Mouse (Mus musculus) forebrain, embryonic 12.5 days (tissue): ENCODE measurements around the gene Pdrg1. TPM values are rescaled to one million over a fixed set of nuclear protein-coding genes. Genes with fewer than 3 reads are reported as not detected.

Experiments used
- ATAC-seq: fragments of 200-750 bp; cut with Nextera tagmentation; 2 replicates; pipeline ENCODE4 v1.8.0; 2017; ENCODE audit warnings: moderate TSS enrichment; ENCODE audit not compliant: low FRiP score
- H3K27ac ChIP-seq: fragments of 300-500 bp; sonication (generic); 2 replicates; pipeline ENCODE4 v1.5.1; 2016; ENCODE audit warnings: mild to moderate bottlenecking
- H3K27me3 ChIP-seq: fragments of 300-500 bp; sonication (generic); 2 replicates; pipeline ENCODE4 v1.6.1; 2016; ENCODE audit warnings: mild to moderate bottlenecking
- H3K36me3 ChIP-seq: fragments of 300-500 bp; sonication (generic); replicated peaks from 2 replicates; pipeline ENCODE4 v1.6.1; 2016; ENCODE audit warnings: mild to moderate bottlenecking
- H3K4me1 ChIP-seq: fragments of 300-500 bp; sonication (generic); 2 replicates; pipeline ENCODE4 v1.6.1; 2016
- H3K4me2 ChIP-seq: fragments of 300-500 bp; sonication (generic); 2 replicates; pipeline ENCODE4 v1.6.1; 2016; ENCODE audit warnings: mild to moderate bottlenecking, moderate library complexity
- H3K4me3 ChIP-seq: fragments of 300-500 bp; sonication (generic); replicated peaks from 2 replicates; pipeline ENCODE4 v1.5.1; 2016; ENCODE audit warnings: mild to moderate bottlenecking
- H3K9ac ChIP-seq: fragments of 300-500 bp; sonication (generic); 2 replicates; pipeline ENCODE4 v1.6.1; 2016; ENCODE audit warnings: mild to moderate bottlenecking
- H3K9me3 ChIP-seq: fragments of 300-500 bp; sonication (generic); 2 replicates; pipeline ENCODE4 v1.6.1; 2016
- WGBS: fragments of 180-500 bp; shearing (Covaris S2); methylation state at CpG from one replicate; pipeline ENCODE4 v1.1.7; 2016; 5-methylcytosine and 5-hydroxymethylcytosine counted together
- polyA plus RNA-seq: library from polyadenylated mRNA; unstranded; fragments of >200 nt; fragmentation: Nextera tagmentation; extraction: Ambion mirVana; gene quantifications from 2 replicates; pipeline ENCODE4 v1.2.1, GENCODE M21; 2016

The Pdrg1 gene
- 109 and 119 TPM in 2 replicates for polyA plus RNA-seq

GRCm38 (mm10) chr2:153014758-153015593 lies at the start of gene Pdrg1:
TSS of gene Pdrg1 (minus strand) at chr2:153015427.
- no peak within 1 kb of the TSS for H3K27ac ChIP-seq
- H3K4me3 ChIP-seq = peak within 1 kb of the TSS; percentile 86
- H3K9me3 ChIP-seq = no peaks in the 10 kb centered on the region
- H3K27me3 ChIP-seq = peaks cover 12% of the 10 kb centered on the region
- peak within 1 kb of the TSS; percentile 90 for H3K9ac ChIP-seq
- ATAC-seq = peak; percentile 96
- peaks cover 24% of the 10 kb centered on the region for H3K36me3 ChIP-seq
- WGBS = 2% methylated on average over 54 of the region's 54 CpGs
- H3K4me1 ChIP-seq = peaks cover 10% of the 10 kb centered on the region
- H3K4me2 ChIP-seq = peak within 1 kb of the TSS; percentile 98

- Histone ChIP-seq H3K9me3 (no peaks in the 10 kb centered on the region), H3K4me2 (no peak overlapping the region), H3K27me3 (peaks cover 33% of the 10 kb centered on the region), H3K4me1 (peaks cover 4% of the 10 kb centered on the region; the same call in 1 of the 2 replicates), H3K9ac (no peak overlapping the region), H3K27ac (no peak overlapping the region), H3K36me3 (no peaks in the 10 kb centered on the region), H3K4me3 (no peak overlapping the region)
- 68% methylated on average over 9 of the region's 9 CpGs for WGBS
- no peak for ATAC-seq
These were observed 49.2 kb upstream of the Pdrg1 start for GRCm38 (mm10) chr2:153064190-153064970.

- H3K27me3 ChIP-seq = peaks cover 27% of the 10 kb centered on the region
- ATAC-seq = no peak
- H3K36me3 ChIP-seq = no peaks in the 10 kb centered on the region
- no peak overlapping the region for H3K4me3 ChIP-seq
- H3K4me1 ChIP-seq = peaks cover 4% of the 10 kb centered on the region; the same call in 1 of the 2 replicates
- no peak overlapping the region for H3K27ac ChIP-seq
- 49% methylated on average over 3 of the region's 3 CpGs for WGBS
- no peak overlapping the region for H3K9ac ChIP-seq
- no peak overlapping the region for H3K4me2 ChIP-seq
- H3K9me3 ChIP-seq = no peaks in the 10 kb centered on the region
These were observed 48.2 kb upstream of the Pdrg1 start for GRCm38 (mm10) chr2:153063394-153063793.

- Histone ChIP-seq H3K36me3 (0 out of 2 replicates have a peak, but pooled peaks cover under 1% of the 10 kb centered on the region), H3K4me2 (no peak overlapping the region), H3K9ac (no peak overlapping the region), H3K4me1 (peaks cover 4% of the 10 kb centered on the region; the same call in 1 of the 2 replicates), H3K4me3 (no peak overlapping the region), H3K27ac (no peak overlapping the region), H3K9me3 (no peaks in the 10 kb centered on the region), H3K27me3 (0 out of 2 replicates have a peak, but pooled peaks cover 2% of the 10 kb centered on the region)
- 90% methylated on average over 7 of the region's 7 CpGs for WGBS
- no peak for ATAC-seq
These were observed 45.0 kb upstream of the Pdrg1 start for GRCm38 (mm10) chr2:153060216-153060615.

GRCm38 (mm10) chr2:153058365-153058764 lies 43.1 kb upstream of the Pdrg1 start:
- no peak overlapping the region for H3K27ac ChIP-seq
- H3K4me1 ChIP-seq = 0 out of 2 replicates have a peak, but pooled peaks cover under 1% of the 10 kb centered on the region
- no peak overlapping the region for H3K9ac ChIP-seq
- WGBS = 63% methylated on average over 4 of the region's 4 CpGs
- peaks cover 9% of the 10 kb centered on the region; the same call in 1 of the 2 replicates for H3K36me3 ChIP-seq
- no peak for ATAC-seq
- H3K4me3 ChIP-seq = no peak overlapping the region
- H3K27me3 ChIP-seq = peaks cover 20% of the 10 kb centered on the region
- H3K4me2 ChIP-seq = no peak overlapping the region
- no peaks in the 10 kb centered on the region for H3K9me3 ChIP-seq

- no peaks in the 10 kb centered on the region for H3K9me3 ChIP-seq
- 0 out of 2 replicates have a peak, but pooled peaks cover 5% of the 10 kb centered on the region for H3K4me1 ChIP-seq
- 56% methylated on average over 6 of the region's 6 CpGs for whole genome bisulfite sequencing
- no peak overlapping the region for H3K27ac ChIP-seq
- H3K36me3 ChIP-seq = peaks cover 9% of the 10 kb centered on the region; the same call in 1 of the 2 replicates
- no peak overlapping the region for H3K4me3 ChIP-seq
- no peak overlapping the region for H3K9ac ChIP-seq
- H3K4me2 ChIP-seq = no peak overlapping the region
- ATAC-seq = no peak
- peaks cover 46% of the 10 kb centered on the region for H3K27me3 ChIP-seq
These were observed 40.2 kb upstream of the Pdrg1 start for GRCm38 (mm10) chr2:153055270-153055920.

- Histone ChIP-seq H3K4me3 (no peak overlapping the region), H3K36me3 (peaks cover 9% of the 10 kb centered on the region; the same call in 1 of the 2 replicates), H3K9ac (no peak overlapping the region), H3K4me2 (no peak overlapping the region), H3K4me1 (peaks cover 13% of the 10 kb centered on the region), H3K9me3 (no peaks in the 10 kb centered on the region), H3K27me3 (peaks cover 53% of the 10 kb centered on the region), H3K27ac (no peak overlapping the region)
- no peak for ATAC-seq
- WGBS = 90% methylated on average over 8 of the region's 8 CpGs
These were observed 38.7 kb upstream of the Pdrg1 start for GRCm38 (mm10) chr2:153053896-153054295.

- ATAC-seq = no peak
- H3K4me2 ChIP-seq = no peak overlapping the region; the same call in 1 of the 2 replicates
These were observed 37.6 kb upstream of the Pdrg1 start for GRCm38 (mm10) chr2:153052700-153053351.

GRCm38 (mm10) chr2:153051537-153051936 lies 36.3 kb upstream of the Pdrg1 start:
- Histone ChIP-seq H3K9ac (no peak overlapping the region), H3K36me3 (peaks cover 9% of the 10 kb centered on the region; the same call in 1 of the 2 replicates), H3K27ac (no peak overlapping the region), H3K4me3 (no peak overlapping the region), H3K4me2 (no peak overlapping the region), H3K9me3 (no peaks in the 10 kb centered on the region), H3K27me3 (peaks cover 53% of the 10 kb centered on the region), H3K4me1 (peaks cover 16% of the 10 kb centered on the region)
- 78% methylated on average over 9 of the region's 9 CpGs for WGBS
- ATAC-seq = no peak

More at GRCm38 (mm10) chr2:153052700-153053351, 37.6 kb upstream of the Pdrg1 start:
- Histone ChIP-seq H3K27me3 (peaks cover 53% of the 10 kb centered on the region), H3K9me3 (no peaks in the 10 kb centered on the region), H3K27ac (no peak overlapping the region), H3K4me1 (peaks cover 13% of the 10 kb centered on the region), H3K4me3 (no peak overlapping the region; the same call in 1 of the 2 replicates), H3K36me3 (peaks cover 9% of the 10 kb centered on the region; the same call in 1 of the 2 replicates), H3K9ac (no peak overlapping the region)
- 11% methylated on average over 28 of the region's 30 CpGs for WGBS

GRCm38 (mm10) chr2:153051095-153051494 lies 35.9 kb upstream of the Pdrg1 start:
- H3K4me2 ChIP-seq = no peak overlapping the region
- H3K27me3 ChIP-seq = peaks cover 56% of the 10 kb centered on the region
- 80% methylated on average over 6 of the region's 6 CpGs for WGBS
- no peaks in the 10 kb centered on the region for H3K9me3 ChIP-seq
- no peak overlapping the region for H3K9ac ChIP-seq
- no peak overlapping the region for H3K4me3 ChIP-seq
- H3K36me3 ChIP-seq = peaks cover 9% of the 10 kb centered on the region; the same call in 1 of the 2 replicates
- peaks cover 20% of the 10 kb centered on the region for H3K4me1 ChIP-seq
- H3K27ac ChIP-seq = no peak overlapping the region
- ATAC-seq = no peak

GRCm38 (mm10) chr2:153049997-153050358 lies 34.8 kb upstream of the Pdrg1 start:
- peaks cover 25% of the 10 kb centered on the region for H3K4me1 ChIP-seq
- WGBS = 84% methylated on average over 4 of the region's 4 CpGs
- H3K27me3 ChIP-seq = peaks cover 54% of the 10 kb centered on the region
- H3K9me3 ChIP-seq = no peaks in the 10 kb centered on the region
- ATAC-seq = no peak
- H3K36me3 ChIP-seq = peaks cover 6% of the 10 kb centered on the region; the same call in 1 of the 2 replicates
- H3K4me3 ChIP-seq = no peak overlapping the region
- no peak overlapping the region for H3K9ac ChIP-seq
- no peak overlapping the region for H3K4me2 ChIP-seq
- H3K27ac ChIP-seq = no peak overlapping the region
